Mouse (Mus musculus) heart, postnatal 0 days (tissue): ENCODE measurements around the gene Plxna1.

Source experiments
- CTCF ChIP-seq: IDR thresholded peaks from 2 replicates; pipeline ENCODE4 v1.5.1; 2016; ENCODE audit warnings: antibody characterized with exemption, control low read depth, low read depth
- EP300 ChIP-seq: IDR thresholded peaks from 2 replicates; pipeline ENCODE4 v1.6.1; 2016; ENCODE audit warnings: antibody characterized with exemption, low read depth

DNA sequence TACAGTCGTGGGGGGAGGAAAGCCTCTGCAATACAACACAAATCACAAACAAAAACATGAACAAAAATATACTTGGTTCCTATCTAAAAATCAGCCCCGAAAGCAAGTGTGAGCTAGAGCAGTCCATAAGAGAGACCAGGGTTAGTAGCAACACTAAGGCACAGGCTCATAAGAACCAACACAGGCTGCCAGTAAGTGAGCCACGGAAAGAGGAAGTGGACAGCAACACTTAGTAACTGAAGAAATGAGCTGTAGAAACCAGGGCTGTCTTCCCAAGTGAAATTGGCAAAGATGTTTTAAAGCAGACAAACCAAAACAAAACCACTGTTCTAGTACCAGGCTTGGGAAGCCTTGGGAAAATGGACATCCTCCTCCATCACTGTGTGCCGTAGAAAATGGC lies 35.5 kb upstream of the Plxna1 start:
- TF ChIP-seq CTCF (no peak), EP300 (no peak)
